Mouse (Mus musculus) testis, adult 2 months (tissue): Measurements from ENCODE around the gene Cadm4.

Experiments used
- CTCF ChIP-seq: fragments of 200-500 bp; IDR thresholded peaks from 2 replicates; pipeline ENCODE4 v1.5.1; 2012; ENCODE audit warnings: low read depth, mild to moderate bottlenecking, inconsistent platforms, low read length, moderate library complexity; ENCODE audit not compliant: control insufficient read depth, insufficient read depth, insufficient replicate concordance
- POLR2A ChIP-seq: fragments of 200-500 bp; IDR thresholded peaks from 2 replicates; pipeline ENCODE4 v1.6.1; 2012; ENCODE audit warnings: low read depth, mild to moderate bottlenecking, inconsistent platforms, low read length, moderate library complexity; ENCODE audit not compliant: control insufficient read depth

DNA sequence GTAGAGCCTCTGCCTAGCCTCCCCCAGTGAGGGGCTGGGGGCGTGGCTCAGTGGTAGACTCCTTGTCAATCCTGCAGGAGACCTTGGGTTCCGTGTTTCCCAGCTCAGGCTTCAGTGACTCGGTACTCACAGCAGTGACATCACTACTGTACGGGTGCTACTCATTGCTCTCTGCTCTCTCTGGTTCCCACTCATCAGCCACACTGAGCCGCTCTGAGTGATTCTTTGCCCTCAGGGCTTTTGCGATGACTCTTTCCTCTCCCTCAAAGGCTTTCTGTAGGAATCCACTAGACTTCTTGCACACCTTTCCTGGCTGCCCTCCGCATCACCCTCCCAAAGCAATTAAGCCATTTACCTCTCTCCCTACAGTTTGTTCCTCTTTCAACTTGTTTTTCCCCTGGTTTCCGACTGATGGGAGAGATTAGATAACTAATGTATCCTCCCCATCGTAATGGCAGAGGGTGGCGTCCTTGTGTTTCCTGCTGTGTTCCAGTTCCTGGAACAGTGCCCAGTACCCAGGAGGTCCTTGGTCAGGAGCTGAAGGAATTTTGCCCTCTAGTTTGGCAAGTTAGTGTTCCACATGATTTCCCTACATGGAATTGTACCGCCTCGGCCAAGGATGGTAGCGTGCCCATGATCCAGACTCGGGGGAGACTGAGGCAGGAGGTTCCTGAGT lies 20.3 kb upstream of the Cadm4 start:
- TF ChIP-seq CTCF: no peak
- no peak for TF ChIP-seq POLR2A
